28 mouse cellular contexts compared by ENCODE assay signal in the genomic region with DNA sequence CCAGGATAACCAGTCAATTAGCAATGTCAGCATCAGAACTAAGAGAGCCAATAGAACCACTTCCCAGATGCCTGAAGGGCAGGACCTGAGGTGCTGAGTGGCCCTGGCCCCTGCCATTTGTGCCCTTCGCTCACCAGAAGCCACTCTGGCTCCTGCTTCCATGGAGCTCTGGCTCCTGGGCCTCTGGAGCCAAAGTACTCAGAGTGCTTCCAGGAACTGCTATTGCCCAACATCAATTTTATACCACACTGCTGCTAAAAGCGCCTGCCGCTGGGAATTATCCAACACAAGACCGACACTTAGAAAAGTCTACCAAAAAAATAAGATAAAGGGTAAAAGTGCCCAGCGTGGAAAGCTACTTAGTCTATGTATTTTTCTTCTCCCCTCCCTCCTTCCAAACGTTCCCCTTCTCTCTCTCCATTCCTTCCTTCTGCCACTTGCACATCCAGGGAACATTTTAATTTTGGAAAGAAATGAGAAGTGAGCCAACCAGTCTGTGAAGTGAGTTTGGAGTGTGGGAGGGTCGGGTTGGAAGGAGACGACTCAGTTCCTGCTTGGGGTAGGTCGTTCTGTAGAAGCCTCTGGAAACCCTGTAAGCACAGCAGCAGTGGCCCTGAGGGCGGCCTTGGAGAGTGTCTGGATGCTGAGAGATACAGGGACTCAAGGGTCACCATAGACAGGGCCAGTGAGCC. TPM values are rescaled to one million over a fixed set of nuclear protein-coding genes. Genes with fewer than 3 reads are reported as not detected.
DNase-seq lines count a peak whose midpoint lies in the region; ATAC-seq lines count a peak whose summit lies in the region.
"Had no signal": no experiment of that assay in that cellular context is flagged by ENCODE, and none has a peak within 500 bp of the region (broad histone marks: within the 10 kb centered on the region; RNA-seq: fewer than 3 reads in every experiment).

No protein-coding gene starts in this region.

- H3K27ac ChIP-seq in forebrain, embryonic 13.5 days = no peak overlapping the region
- H3K27ac ChIP-seq: embryonic facial prominence, embryonic 15.5 days; forebrain, embryonic 12.5 days; heart, embryonic 10.5 days; hindbrain, embryonic 13.5 days; hindbrain, postnatal 0 days had no signal

- no peak overlapping the region for H3K9ac ChIP-seq in forebrain, embryonic 13.5 days
- H3K9ac ChIP-seq: embryonic facial prominence, embryonic 15.5 days; forebrain, embryonic 12.5 days; forebrain, postnatal 0 days; hindbrain, embryonic 13.5 days had no signal

- no peak overlapping the region for H3K4me3 ChIP-seq in forebrain, embryonic 13.5 days
- H3K4me3 ChIP-seq: embryonic facial prominence, embryonic 15.5 days; erythroblast, embryonic 14.5 days; forebrain, embryonic 12.5 days; heart, embryonic 10.5 days; hindbrain, embryonic 13.5 days had no signal

- H3K36me3 ChIP-seq in forebrain, embryonic 13.5 days (ENCODE audit: poor library complexity, severe bottlenecking) = no peaks in the 10 kb centered on the region
- H3K36me3 ChIP-seq: embryonic facial prominence, embryonic 15.5 days; forebrain, embryonic 12.5 days; G1E; heart, embryonic 10.5 days; hindbrain, embryonic 13.5 days had no signal

- peaks cover 11% of the 10 kb centered on the region for H3K4me1 ChIP-seq in forebrain, embryonic 13.5 days
- H3K4me1 ChIP-seq: forebrain, embryonic 12.5 days; heart, embryonic 10.5 days had no signal

- no peaks in the 10 kb centered on the region for H3K9me3 ChIP-seq in forebrain, embryonic 13.5 days (replicated peaks)
- H3K9me3 ChIP-seq: embryonic facial prominence, embryonic 15.5 days; forebrain, embryonic 12.5 days; heart, embryonic 10.5 days; hindbrain, embryonic 13.5 days had no signal

- ATAC-seq in forebrain, embryonic 13.5 days = no peak
- ATAC-seq: CD4-positive, CD25-positive, alpha-beta regulatory T cell, adult 4 months; forebrain, postnatal 0 days; hindbrain, postnatal 0 days had no signal

- H3K27me3 ChIP-seq in forebrain, embryonic 13.5 days = no peaks in the 10 kb centered on the region
- H3K27me3 ChIP-seq: hindbrain, embryonic 13.5 days had no signal

- H3K4me2 ChIP-seq in forebrain, embryonic 13.5 days = no peak overlapping the region
- H3K4me2 ChIP-seq: embryonic facial prominence, embryonic 15.5 days; forebrain, embryonic 12.5 days; hindbrain, embryonic 13.5 days had no signal

- WGBS in forebrain, embryonic 13.5 days = 82% methylated on average over 10 of the region's 10 CpGs

- intact Hi-C loops in heart, postnatal 14 days (cut with DNase I) = loop anchor here (10.0 kb wide), 1 partner anchor 728 kb away; no protein-coding TSS in a partner anchor

- peak; percentile 11 for DNase-seq in adrenal gland, adult 2 months
- no peak for DNase-seq in adrenal gland, adult 18-20 months (ENCODE audit: low spot score in 2 of 2)
- peak; percentile 91 for DNase-seq in heart, adult 11 months
- no peak for DNase-seq in heart, postnatal 14 days
- peak; percentile 11 for DNase-seq in right cerebral cortex, postnatal 25 days
- no peak for DNase-seq in right cerebral cortex, postnatal 4 days
- DNase-seq: B cell, adult 2 months; cerebellum, adult 18-20 months; cerebellum, postnatal 10 days; embryo, embryonic 11 days; forebrain, postnatal 0 days; gastrocnemius, postnatal 36 days; heart, postnatal 10 days; kidney, adult 11 months had no signal

RNA-seq across cellular contexts. Expression of a gene that starts 59.6 kb away (rescaled TPM):
- total RNA-seq in adrenal gland, adult 2 months (2021) = not detected
- polyA plus RNA-seq in adrenal gland, adult 2 months (2012; rRNA removed) = not detected in 2 replicates
- total RNA-seq in adrenal gland, adult 18-20 months (2021) = not detected
- total RNA-seq in heart, postnatal 14 days (2021) = not detected
- polyA plus RNA-seq in forebrain, embryonic 13.5 days (2015; fragmentation: Nextera tagmentation; extraction: Ambion mirVana) = 1.2 and 1.5 TPM in 2 replicates
- total RNA-seq: gastrocnemius, adult 8-10 months; gastrocnemius, postnatal 36 days; heart, adult 18-20 months; heart, postnatal 10 days; hematopoietic stem cell, adult 5-6 weeks had no signal
- polyA plus RNA-seq: CD4-positive, CD25-positive, alpha-beta regulatory T cell, adult 4 months; embryonic facial prominence, embryonic 15.5 days; erythroblast, embryonic 14.5 days; G1E; heart, embryonic 10.5 days; heart, embryonic 14.5 days; intestine, embryonic 14.5 days had no signal

Comparison
In these comparisons a context has a peak if more than half of its experiments do, and no peak if none do; other contexts are left out.
1. DNase-seq: peak in adrenal gland, adult 2 months (single experiment), heart, adult 11 months (single experiment) and right cerebral cortex, postnatal 25 days (single experiment); none in adrenal gland, adult 18-20 months (0 of 2), heart, postnatal 14 days (0 of 2) and right cerebral cortex, postnatal 4 days (single experiment).